Mouse (Mus musculus): ENCODE measurements at regions not wholly inside any gene's neighbourhood (a gene's known extent, or its start where the extent isn't known, plus 50 kb on each side); places are given as distances from the start of the nearest gene placed in this dataset.
"Not testable (repeated sequence)": the region's sequence is repeated elsewhere in the genome, so short reads cannot be mapped to it uniquely, and the experiment has no call there.

DNA sequence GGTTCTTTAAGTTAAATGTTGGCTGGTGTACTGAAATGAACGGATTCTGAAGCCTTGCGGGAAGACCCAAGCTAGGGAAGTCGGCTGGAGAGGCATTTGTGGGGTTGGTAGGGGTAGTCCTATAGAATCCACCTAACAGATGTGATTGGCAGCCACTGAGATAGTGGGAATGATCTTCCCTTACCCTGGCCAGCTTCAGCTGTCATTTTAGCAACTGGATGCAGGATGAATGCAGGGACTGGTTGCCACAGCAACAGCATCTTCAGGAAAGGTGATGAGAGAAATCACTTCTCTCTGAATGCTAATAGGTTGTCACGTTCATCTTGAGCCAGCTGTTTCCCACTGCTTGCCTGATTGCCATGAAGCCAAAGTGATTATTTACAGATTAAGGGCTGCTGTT is 224.5 kb downstream of the Dact1 start:
- no peak for DNase-seq

DNA sequence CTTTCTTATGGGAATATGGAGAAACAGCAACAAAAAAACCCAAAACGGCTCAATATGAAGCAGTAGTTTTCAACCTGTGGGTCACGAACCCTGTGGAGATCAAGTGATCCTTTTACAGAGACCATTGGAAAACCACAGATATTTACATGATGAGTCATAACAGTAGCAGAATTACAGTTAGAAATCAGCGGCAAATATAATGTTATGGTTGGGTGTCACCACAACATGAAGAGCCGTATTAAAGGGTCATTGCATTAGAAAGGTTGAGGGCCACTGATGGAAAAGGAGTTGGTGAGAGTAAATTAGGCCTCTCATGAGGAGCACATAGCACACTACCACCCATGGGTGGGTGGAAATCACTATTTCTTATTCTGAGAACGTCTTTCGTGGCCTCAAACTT is 225.6 kb downstream of the Dact1 start:
- no peak for DNase-seq

DNA sequence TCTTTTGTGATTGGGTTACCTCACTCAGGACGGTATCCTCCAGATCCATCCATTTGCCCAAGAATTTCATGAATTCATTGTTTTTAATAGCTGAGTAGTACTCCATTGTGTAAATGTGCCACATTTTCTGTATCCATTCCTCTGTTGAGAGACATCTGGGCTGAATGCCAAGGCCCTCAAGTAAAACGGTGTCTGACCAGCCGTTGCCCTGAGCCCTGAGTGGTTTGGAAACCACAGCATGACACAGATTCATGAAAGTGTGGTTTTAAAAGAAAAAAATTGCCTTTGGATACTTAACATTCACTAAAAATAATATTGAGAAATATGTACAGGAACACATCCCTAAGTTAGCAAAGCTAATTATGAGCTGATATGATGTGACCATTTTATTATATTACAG is 226.1 kb downstream of the Dact1 start:
- not testable (repeated sequence) for DNase-seq

DNA sequence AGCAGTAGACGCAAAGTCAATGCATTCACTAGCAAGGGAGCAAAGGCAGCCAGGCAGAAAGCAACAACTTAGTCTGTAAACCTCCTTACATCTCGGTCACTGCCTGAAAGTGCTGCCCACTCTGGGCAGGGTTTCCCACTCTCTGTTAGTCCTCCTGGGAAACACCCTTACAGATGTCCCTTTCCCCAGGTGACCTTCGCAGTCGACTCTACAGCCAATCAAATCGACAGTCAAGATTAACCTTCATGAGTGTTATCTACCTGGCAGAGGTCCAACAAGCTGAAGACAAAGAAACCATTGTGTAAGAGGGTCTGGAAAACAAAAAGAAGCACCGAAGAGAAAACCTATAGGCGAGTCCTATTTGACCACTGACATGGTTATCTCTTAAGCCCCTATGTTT is 229.0 kb downstream of the Dact1 start:
- DNase-seq: no peak

DNA sequence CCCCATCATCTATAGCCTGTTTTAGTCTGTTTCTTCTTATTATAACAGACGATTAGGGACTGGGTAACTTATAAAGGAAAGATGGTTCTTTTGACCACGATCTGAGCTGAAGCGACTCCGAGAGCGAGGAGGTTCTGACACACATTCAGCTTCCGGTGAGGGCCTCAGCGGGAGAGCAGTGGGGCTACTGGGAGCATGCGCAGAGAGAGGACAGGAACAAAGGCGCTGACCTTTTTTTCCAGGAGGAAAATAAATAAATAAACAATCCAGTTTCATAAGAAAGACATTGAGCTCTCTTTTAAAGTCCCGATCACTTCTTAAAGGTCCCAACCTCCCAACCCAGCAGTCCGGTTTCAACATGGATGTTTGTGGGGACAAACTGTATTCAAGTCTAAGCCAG is 230.6 kb downstream of the Dact1 start:
- no peak for DNase-seq

DNA sequence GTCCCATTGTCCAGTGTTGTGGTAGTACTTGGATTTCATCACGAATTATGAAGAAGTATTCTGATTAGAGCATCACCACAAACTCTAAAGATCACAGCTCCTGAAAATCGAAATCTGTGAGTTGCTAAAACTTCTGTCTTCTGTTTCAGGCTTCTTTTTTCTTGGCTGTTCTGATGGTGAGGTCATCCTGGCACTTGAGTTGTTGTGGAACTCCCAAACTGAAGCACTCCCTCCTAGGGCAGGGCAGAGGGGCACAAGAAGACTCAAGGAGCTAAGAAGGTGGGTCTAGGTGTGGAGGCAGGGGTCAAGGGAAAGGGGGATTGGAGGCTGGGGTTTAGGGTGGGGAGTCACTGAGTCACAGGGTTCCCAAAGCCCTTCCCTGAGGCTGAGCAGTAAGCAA is 232.3 kb downstream of the Dact1 start:
- no peak for DNase-seq

DNA sequence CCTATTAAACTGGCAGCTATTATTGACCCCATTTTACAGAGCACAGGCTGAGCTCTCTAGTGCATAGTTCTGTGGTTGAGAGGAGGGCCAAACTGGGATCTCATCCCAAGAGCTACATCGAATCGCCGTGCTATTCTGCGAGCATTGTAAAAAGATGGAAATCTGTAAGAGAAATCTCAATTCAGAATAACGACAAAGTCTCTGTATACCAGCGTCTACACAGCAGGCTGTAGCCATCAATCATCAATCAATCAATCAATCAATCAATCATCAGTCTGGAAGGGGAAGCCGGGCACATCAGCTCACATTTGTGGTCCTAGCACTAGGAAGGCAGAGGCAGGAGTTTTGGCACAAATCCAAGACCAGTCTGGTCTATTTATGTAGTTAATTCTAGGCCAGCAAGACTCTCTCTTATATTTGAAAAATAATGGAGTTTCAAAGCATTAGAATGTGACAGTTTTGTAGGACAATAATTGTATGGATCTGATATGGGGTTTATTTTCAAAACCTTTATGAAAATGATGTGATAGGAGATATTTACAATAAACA is 234.0 kb downstream of the Dact1 start:
- no peak for DNase-seq

DNA sequence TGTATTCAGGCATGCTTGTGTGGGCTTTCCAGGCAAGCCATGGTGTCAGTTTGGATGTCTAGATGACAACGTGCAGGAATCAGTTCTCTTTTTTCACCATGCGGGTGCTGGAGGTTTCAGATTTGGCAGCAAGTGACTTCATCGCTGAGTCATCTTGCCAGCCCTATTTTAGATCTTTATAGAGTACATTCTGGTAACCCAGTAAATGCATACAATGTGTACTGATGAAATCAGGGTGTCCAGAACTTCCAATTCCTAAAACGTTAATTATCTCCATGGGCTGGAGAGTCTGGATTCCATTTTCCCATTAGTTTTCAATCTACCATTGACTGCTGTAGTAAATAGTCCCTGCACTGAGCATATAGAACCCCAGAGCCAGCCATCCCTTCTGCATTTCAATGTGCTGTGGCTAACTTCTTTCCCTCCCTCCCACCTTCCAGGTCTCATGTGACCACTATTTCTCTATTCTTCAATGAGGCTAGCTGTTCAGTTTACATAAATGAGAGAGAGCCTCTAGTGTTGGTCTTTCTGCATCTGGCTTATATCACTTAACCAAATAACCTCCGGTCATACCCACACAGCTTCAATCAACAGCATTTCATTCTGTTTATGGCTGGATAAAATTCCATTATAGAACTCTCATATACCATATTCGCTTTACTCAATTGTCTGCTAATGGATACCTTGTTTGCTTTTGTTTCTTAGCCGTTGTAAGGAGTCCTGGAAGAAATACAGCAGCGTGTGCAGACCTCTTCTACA is 234.9 kb downstream of the Dact1 start:
- DNase-seq: no peak

DNA sequence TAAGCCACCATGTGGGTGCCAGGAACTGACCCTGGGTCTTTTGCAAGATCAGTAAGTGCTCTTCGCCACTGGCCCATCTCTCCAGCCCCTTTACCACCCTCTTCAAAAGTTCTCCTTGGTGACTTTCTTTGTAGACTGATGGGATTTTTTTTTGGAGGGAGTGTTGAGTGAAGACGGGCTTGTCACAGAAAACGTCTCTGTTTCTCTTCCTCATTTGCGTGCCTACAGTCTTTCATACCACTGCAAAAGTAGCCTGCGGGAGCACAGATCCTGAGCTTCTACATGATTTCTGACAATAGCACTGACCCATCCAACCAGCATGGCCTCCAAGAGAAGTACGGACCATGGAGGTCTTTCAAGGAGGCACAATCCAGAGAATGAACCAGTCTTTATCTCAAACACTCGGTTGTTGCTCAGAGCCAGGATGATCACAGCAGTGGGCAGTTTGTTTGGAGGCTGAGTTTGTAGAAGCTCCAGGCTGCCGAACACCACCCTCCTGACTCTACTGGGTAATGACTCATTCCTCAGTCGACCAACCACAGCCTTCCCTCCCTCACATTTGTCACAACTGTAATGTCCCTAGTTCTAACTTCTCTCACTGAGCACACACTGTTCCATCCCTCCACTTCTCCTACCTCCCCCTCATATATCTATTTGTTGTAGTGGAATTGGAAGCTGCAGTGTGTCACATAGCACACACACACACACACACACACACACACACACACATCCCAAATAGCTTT is 237.0 kb downstream of the Dact1 start:
- DNase-seq: no peak

DNA sequence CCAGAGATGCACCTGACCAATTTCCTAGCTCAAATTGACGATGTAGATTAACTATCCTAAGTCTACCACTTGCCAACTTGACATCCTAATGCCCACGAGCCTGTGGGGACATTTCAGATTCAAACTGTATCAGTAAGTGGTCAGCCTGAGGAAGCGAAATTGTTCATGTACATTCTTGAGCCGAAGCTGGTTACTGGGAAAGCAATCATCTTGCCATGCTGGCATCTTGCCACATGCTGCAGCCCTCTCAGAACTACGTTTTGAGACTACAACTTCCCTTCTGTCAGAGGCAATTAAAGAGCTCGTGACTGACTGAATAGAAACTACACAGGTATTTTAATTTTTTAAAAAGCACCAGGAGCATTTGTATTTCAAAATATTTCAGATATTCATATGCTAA is 239.7 kb downstream of the Dact1 start:
- DNase-seq: no peak

DNA sequence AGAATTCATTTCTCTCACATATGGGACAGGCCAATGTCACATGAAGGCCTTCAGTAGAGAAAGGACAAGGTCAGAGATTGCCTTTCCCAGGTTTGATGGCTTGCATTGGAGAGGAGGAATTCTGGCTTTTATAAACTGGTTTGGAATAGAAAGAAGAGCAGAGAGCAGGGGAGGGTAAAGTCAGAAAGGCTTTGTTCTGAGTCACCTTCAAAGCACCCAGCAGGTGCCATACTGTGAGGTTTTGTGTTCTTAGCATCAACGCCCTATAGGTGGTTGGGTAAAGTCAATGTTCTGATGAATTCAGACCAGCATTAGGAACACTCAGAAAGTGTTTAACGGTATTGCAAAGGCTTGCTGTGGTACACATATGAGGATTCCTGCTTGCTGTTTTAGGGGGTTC is 244.5 kb downstream of the Dact1 start:
- no peak for DNase-seq

DNA sequence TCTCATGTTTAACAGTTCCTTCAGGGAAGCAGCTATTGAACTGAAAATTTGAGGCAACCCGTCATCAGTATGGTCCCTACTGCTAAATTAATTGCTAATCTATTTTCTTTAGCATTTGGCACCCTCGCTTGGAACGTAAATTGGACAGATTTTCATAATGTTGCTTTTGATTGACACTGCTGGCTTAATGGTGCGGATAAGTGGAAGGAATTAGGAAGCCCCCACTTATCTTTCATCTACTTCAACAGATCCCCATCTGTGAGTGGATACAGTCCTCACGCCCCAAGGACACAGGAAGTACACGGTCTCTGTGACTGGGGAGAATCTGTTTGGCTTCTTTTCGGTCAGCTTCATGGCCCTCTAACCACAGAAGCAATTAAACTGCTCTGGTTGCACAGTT is 251.6 kb downstream of the Dact1 start:
- DNase-seq: no peak

DNA sequence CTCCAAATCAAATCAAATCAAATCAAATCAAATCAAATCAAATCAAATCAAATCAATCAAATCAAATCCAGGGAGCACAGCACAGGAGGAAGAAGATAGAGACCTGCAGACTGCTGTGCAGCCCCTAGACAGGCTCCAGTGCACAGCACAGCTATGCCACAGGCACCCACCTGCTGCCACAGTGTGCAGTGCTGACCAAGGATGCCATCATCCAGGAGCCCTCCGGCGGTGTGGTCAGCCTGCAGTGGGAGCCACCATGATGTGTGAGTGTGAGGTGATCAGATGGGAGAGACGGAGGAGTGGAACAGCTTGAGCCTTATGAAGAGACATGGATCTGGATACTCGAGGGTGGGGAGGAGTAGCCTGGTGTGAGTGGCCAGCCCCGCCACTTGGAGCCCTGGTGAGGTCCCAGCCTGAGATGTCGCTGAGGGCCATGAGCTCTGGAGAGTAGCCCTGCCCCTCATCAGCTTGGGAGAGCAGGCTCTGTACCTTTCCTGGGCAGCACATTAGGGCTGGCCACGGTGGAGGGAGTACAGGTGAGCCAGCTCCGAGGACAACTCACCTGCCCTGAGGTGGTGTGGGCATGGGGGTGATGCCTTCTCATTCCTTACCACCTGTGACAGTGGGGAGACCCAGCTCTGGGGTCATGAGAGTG is 252.4 kb downstream of the Dact1 start:
- DNase-seq: no peak

DNA sequence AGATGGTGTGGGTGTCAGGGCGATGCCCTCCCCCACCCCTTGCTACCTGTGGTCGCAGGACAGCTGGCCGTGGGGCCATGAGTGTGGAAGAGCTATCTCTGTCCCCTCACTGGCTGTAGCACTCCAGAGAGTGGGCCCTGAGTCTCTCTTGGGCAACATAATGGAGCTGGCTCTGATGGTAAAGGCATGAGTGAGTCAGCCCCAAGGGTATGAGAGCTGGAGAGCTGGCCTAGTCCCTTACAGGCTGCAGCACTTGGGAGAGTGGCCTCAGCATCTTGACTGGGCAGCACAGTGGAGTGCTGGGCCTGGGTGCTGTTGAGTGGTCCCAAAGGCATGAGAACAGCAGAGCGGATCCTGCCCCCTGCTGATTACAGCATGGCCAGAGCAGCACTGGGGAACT is 253.5 kb downstream of the Dact1 start:
- no peak for DNase-seq

DNA sequence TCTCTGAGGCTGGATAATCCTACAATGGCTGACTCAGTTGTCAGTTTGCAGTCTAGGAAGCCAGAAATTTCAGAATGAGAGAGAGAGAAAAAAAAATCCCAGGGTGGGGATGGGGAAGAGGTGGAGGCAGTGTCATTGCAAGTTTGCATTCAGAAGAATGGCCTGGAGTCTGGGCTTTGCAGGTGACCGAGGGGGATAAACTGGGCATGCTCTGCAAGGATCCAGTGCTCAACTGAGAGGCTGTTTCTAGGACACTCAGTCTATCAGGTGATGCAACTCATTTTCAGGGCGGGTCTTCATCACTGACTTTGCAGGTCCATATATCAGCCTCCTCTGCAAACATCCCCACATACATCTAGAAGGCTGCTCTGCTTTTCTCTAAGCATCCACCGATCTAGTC is 256.7 kb downstream of the Dact1 start:
- no peak for DNase-seq

DNA sequence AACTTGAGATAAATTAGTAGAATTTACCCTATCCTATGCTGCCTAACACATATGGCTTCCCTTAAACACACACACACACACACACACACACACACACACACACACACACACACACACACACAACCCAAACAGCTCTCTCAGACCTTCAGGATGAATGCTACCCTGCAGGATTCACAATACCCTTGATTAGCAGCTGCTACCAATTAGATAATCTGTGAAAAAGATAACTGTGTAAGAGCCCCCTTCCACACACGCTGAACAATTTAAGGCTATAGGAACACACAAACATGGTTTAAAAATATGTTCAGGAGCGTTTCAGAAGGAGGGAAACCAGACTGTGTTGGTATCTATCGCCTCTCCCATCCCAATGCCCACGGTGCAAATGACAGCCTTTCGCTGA is 258.6 kb downstream of the Dact1 start:
- no peak for DNase-seq

DNA sequence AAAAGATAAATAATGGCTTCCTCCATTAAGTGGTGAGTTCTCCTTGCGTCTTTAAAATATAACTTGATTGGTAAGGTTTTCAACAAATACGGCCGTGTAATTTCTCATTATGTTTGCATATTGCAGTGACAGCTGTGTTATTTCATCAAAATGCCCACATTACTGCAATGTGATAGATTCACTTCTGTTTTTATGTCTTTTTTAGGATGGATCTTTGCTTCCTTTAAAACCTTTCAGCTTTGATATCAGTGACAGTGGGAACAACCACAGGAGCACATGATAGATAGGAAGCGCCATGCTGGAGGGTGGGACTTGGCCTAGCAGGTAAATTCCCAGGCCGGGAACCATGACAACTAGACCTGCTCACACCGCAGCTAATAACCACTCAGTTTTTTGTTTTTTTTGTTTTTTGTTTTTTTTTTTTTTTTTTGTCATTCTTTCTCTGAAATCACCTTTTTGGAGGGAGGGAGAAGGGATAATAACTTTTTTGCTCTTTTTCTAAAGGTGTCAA is 259.3 kb downstream of the Dact1 start:
- no peak for DNase-seq

DNA sequence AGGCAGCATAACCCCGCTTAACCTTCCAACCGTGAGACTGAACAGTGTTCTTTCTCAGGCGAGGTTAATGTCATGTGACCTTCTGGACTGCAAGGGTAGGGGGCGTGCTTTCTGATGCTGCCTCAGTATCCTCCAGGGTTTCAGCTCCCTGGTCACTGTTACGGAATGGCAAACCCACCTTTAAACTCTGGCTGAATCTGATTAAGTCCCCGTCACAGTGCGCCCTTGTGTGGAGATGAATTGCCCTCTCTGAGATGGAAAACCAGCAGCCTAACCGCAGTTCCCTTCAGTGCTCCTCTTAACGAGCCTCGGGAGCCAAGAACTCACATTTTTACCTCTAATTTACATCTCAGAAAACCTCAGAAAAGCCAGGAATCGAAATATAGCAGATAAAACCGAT is 260.0 kb downstream of the Dact1 start:
- no peak for DNase-seq

DNA sequence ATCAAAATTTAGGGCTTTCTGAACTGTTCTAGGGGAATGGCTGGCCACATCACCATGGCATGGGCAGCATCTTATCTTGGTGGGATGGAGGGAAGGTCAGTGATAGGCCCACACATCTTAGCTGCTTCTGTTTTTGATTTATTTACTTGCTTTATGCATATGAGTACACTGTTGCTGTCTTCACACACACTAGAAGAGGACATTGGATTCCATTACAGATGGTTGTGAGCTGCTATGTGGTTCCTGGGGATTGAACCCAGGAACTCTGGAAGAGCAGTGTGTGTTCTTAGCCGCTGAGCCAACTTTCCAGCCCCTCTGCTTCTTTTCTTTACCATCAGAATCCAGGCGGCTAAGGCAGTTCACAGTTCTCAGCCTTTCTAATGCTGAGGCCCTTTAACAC is 260.4 kb downstream of the Dact1 start:
- DNase-seq: no peak

DNA sequence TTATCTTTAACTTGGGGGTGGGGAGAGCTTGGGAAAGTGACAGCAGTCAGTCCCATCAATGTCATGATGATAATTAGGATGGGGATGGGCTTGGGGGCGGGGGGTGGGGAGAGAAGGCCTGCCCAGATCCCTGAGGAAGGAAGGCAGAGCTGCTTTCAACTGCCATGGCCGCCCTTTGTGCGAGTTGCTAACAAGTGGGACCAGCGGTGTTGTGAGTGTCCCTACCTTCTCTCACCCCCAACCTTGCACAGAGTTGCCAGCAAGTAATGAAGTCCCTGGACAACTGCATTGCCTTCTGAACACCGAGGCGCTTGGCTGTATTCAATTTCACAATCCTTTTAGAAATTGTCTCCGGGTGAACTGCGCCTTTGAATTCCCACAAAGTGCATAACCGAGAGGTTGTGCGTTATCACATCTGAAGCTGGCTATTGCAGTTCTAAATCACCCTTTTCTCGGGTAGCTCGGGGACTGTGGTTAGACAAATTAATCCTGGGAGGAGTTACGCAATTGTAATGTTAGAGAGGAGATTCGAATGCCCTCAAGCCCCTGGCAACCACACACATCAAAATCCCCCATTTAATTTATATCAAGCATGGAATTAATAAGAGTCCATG is 257.9 kb upstream of the Daam1 start:
- no peak for DNase-seq

DNA sequence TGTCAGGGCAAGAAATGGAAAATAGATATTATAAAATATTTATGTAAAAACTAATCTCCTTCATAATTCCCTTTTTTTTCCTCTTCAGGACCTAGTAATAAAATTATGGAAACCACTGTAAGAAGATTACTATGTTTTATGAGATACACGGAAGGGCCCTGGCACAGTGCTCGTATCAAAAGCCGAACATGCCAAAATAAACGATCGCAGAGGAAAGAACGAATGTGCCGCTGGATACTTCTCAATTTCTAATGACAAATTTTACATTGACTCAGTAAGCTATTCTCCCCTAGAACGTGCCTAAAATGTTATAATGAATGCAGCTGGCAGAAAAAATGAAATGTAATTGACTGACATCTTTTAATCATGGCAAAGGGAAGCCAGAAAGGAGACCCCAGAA is 257.4 kb upstream of the Daam1 start:
- DNase-seq: no peak

DNA sequence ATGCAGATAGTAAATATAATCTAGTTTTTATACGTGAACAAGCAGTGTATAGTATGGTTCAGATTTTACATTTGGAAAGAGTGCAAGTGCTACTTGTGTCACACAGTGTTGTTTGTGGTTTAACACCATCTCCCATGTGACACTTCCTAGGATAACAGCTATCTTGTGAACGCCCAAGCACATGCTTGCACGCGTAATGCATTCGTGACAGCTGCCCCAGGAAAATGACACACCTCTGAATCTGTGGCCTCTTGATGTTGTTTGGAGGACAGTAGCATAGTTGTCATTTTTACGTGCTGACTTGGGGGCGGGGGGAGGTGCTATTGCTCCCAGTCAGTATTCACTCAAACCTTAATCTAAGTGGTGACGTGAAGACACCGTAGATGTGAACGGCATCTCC is 256.2 kb upstream of the Daam1 start:
- no peak for DNase-seq

DNA sequence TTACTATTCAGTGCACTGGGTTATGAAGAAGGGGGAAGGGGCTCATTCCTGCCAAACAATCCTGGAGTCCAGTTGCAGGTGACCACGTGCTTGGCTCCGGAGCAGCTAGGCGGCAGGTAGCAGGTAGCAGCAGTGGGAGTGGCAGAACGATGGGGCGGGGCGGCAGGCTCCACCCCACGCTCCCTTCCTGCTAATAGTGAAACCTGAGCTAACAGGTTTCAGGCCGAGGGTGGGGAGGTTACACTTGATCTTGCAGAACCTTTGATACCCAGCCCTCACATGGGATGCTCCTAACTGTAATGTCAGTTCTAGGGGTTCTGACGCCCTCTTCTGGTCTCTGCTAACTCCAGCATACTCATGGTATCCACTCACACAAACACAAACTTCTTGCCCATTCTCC is 253.5 kb upstream of the Daam1 start:
- DNase-seq: peak; percentile 29

All from liver (tissue).